Mouse (Mus musculus) midbrain, embryonic 14.5 days (tissue): ENCODE results near the gene Fyb. TPM values are rescaled to one million over a fixed set of nuclear protein-coding genes. Genes with fewer than 3 reads are reported as not detected.

Experiments used
- ATAC-seq: fragments of 200-750 bp; cut with Nextera tagmentation; 2 replicates; pipeline ENCODE4 v1.8.0; 2017; ENCODE audit warnings: moderate number of reproducible peaks, moderate library complexity; ENCODE audit not compliant: low FRiP score, low TSS enrichment
- DNase-seq: peaks from one replicate; pipeline ENCODE4 v3.0.0-alpha.2; 2015
- H3K27ac ChIP-seq: fragments of 300-500 bp; sonication (generic); replicated peaks from 2 replicates; pipeline ENCODE4 v1.5.1; 2014; ENCODE audit warnings: mild to moderate bottlenecking, low read depth, low read length, moderate library complexity
- H3K27me3 ChIP-seq: fragments of 300-500 bp; sonication (generic); 2 replicates; pipeline ENCODE4 v1.6.1; 2014; ENCODE audit warnings: low read length, control low read depth, mixed read lengths; ENCODE audit not compliant: control insufficient read depth, insufficient read depth
- H3K36me3 ChIP-seq: fragments of 300-500 bp; sonication (generic); 2 replicates; pipeline ENCODE4 v1.6.1; 2014; ENCODE audit warnings: low read length, control low read depth; ENCODE audit not compliant: control insufficient read depth, insufficient read depth
- H3K4me1 ChIP-seq: fragments of 300-500 bp; sonication (generic); 2 replicates; pipeline ENCODE4 v1.6.1; 2014; ENCODE audit warnings: mild to moderate bottlenecking, antibody characterized with exemption, low read length, control low read depth; ENCODE audit not compliant: control insufficient read depth, insufficient read depth
- H3K4me2 ChIP-seq: fragments of 300-500 bp; sonication (generic); 2 replicates; pipeline ENCODE4 v1.6.1; 2014; ENCODE audit warnings: mild to moderate bottlenecking, low read length, moderate library complexity
- H3K4me3 ChIP-seq: fragments of 300-500 bp; sonication (generic); replicated peaks from 2 replicates; pipeline ENCODE4 v1.5.1; 2014; ENCODE audit warnings: low read depth, low read length
- H3K9ac ChIP-seq: fragments of 300-500 bp; sonication (generic); replicated peaks from 2 replicates; pipeline ENCODE4 v1.6.1; 2014; ENCODE audit warnings: mild to moderate bottlenecking, low read length, moderate library complexity
- H3K9me3 ChIP-seq: fragments of 300-500 bp; sonication (generic); 2 replicates; pipeline ENCODE4 v1.6.1; 2016; ENCODE audit warnings: low read length, control low read depth, mixed read lengths; ENCODE audit not compliant: control insufficient read depth
- WGBS: fragments of 180-500 bp; shearing (Covaris S2); extraction: QIAGEN DNeasy Blood & Tissue Kit; methylation state at CpG from one replicate; pipeline ENCODE4 v1.1.7; 2014; 5-methylcytosine and 5-hydroxymethylcytosine counted together
- polyA plus RNA-seq: library from polyadenylated mRNA; unstranded; fragments of >200 nt; fragmentation: Nextera tagmentation; extraction: Ambion mirVana; gene quantifications from 2 replicates; pipeline ENCODE4 v1.2.1, GENCODE M21; 2014

Fyb gene
- polyA plus RNA-seq, 1 experiment from 2014 or later: 6.1 TPM

- Histone ChIP-seq H3K9me3 (no peaks in the 10 kb centered on the region), H3K36me3 (no peaks in the 10 kb centered on the region), H3K4me2 (no peak overlapping the region), H3K9ac (no peak overlapping the region), H3K27me3 (no peaks in the 10 kb centered on the region), H3K27ac (no peak overlapping the region), H3K4me1 (0 out of 2 replicates have a peak, but pooled peaks cover 5% of the 10 kb centered on the region), H3K4me3 (no peak overlapping the region)
- no peak for DNase-seq
- no peak for ATAC-seq
- 88% methylated on average over 12 of the region's 12 CpGs for WGBS
Observed at GRCm38 (mm10) chr15:6619558-6620316, 97.1 kb downstream of the Fyb start.

GRCm38 (mm10) chr15:6622512-6622911 lies 99.9 kb downstream of the Fyb start:
- 5% methylated on average over 5 of the region's 5 CpGs for WGBS
- no peaks in the 10 kb centered on the region for H3K27me3 ChIP-seq
- H3K36me3 ChIP-seq: no peaks in the 10 kb centered on the region
- DNase-seq (peak; percentile 90), ATAC-seq (peak; percentile 43; the same call in 1 of the 2 replicates)
- H3K4me1 ChIP-seq: peaks cover 14% of the 10 kb centered on the region; the same call in 1 of the 2 replicates
- no peaks in the 10 kb centered on the region for H3K9me3 ChIP-seq
- H3K9ac ChIP-seq: no peak overlapping the region
- H3K4me3 ChIP-seq: no peak overlapping the region
- H3K4me2 ChIP-seq: no peak overlapping the region
- H3K27ac ChIP-seq: no peak overlapping the region

- Histone ChIP-seq H3K27me3 (no peaks in the 10 kb centered on the region), H3K9ac (no peak overlapping the region), H3K4me2 (no peak overlapping the region), H3K9me3 (no peaks in the 10 kb centered on the region), H3K36me3 (no peaks in the 10 kb centered on the region), H3K4me3 (no peak overlapping the region), H3K4me1 (peaks cover 14% of the 10 kb centered on the region; the same call in 1 of the 2 replicates), H3K27ac (no peak overlapping the region)
- DNase-seq: no peak
- 95% methylated on average over 8 of the region's 8 CpGs for WGBS
- no peak for ATAC-seq
Observed at GRCm38 (mm10) chr15:6623529-6624228, 101.0 kb downstream of the Fyb start.

- no peaks in the 10 kb centered on the region for H3K9me3 ChIP-seq
- H3K9ac ChIP-seq: peak overlapping the region; percentile 54
- ATAC-seq (peak; percentile 71; the same call in 1 of the 2 replicates), DNase-seq (peak; percentile 82)
- H3K4me1 ChIP-seq: peaks cover 14% of the 10 kb centered on the region; the same call in 1 of the 2 replicates
- H3K36me3 ChIP-seq: no peaks in the 10 kb centered on the region
- 9% methylated on average over 18 of the region's 18 CpGs for WGBS
- H3K27me3 ChIP-seq: no peaks in the 10 kb centered on the region
- peak overlapping the region; percentile 60 for H3K4me2 ChIP-seq
- H3K27ac ChIP-seq: peak overlapping the region; percentile 63; the same call in 1 of the 2 replicates
- peak overlapping the region; percentile 38 for H3K4me3 ChIP-seq
Observed at GRCm38 (mm10) chr15:6624365-6625182, 101.9 kb downstream of the Fyb start.

GRCm38 (mm10) chr15:6625607-6626033 lies 103.0 kb downstream of the Fyb start:
- Histone ChIP-seq H3K4me2 (peak overlapping the region; percentile 60), H3K27ac (no peak overlapping the region), H3K9me3 (no peaks in the 10 kb centered on the region), H3K27me3 (no peaks in the 10 kb centered on the region), H3K9ac (no peak overlapping the region), H3K36me3 (no peaks in the 10 kb centered on the region), H3K4me3 (peak overlapping the region; percentile 23), H3K4me1 (peaks cover 14% of the 10 kb centered on the region; the same call in 1 of the 2 replicates)
- peak; percentile 51 for ATAC-seq
- WGBS: 3% methylated on average over 6 of the region's 6 CpGs
- DNase-seq: peak; percentile 88

GRCm38 (mm10) chr15:6626123-6626522 lies 103.5 kb downstream of the Fyb start:
- Histone ChIP-seq H3K9me3 (no peaks in the 10 kb centered on the region), H3K9ac (no peak overlapping the region), H3K4me1 (peaks cover 14% of the 10 kb centered on the region; the same call in 1 of the 2 replicates), H3K27ac (no peak overlapping the region), H3K27me3 (no peaks in the 10 kb centered on the region), H3K4me3 (no peak overlapping the region), H3K4me2 (no peak overlapping the region), H3K36me3 (no peaks in the 10 kb centered on the region)
- no peak for DNase-seq
- 70% methylated on average over 5 of the region's 5 CpGs for WGBS
- no peak for ATAC-seq

GRCm38 (mm10) chr15:6628431-6629077 lies 105.9 kb downstream of the Fyb start:
- Histone ChIP-seq H3K27ac (no peak overlapping the region), H3K9ac (no peak overlapping the region), H3K27me3 (no peaks in the 10 kb centered on the region), H3K9me3 (no peaks in the 10 kb centered on the region), H3K4me1 (peaks cover 14% of the 10 kb centered on the region; the same call in 1 of the 2 replicates), H3K4me2 (no peak overlapping the region), H3K4me3 (no peak overlapping the region), H3K36me3 (no peaks in the 10 kb centered on the region)
- ATAC-seq: no peak
- WGBS: 86% methylated on average over 6 of the region's 6 CpGs
- DNase-seq: no peak

- no peak for ATAC-seq
- Histone ChIP-seq H3K27ac (no peak overlapping the region), H3K36me3 (no peaks in the 10 kb centered on the region), H3K9me3 (no peaks in the 10 kb centered on the region), H3K27me3 (no peaks in the 10 kb centered on the region), H3K4me2 (no peak overlapping the region), H3K4me1 (peaks cover 14% of the 10 kb centered on the region; the same call in 1 of the 2 replicates), H3K4me3 (no peak overlapping the region), H3K9ac (no peak overlapping the region)
- WGBS: 85% methylated on average over 4 of the region's 4 CpGs
- DNase-seq: no peak
Observed at GRCm38 (mm10) chr15:6629174-6629573, 106.5 kb downstream of the Fyb start.
